Mouse (Mus musculus) kidney, embryonic 16.5 days (tissue): Measurements from ENCODE around the gene Serpina10. TPM values are rescaled to one million over a fixed set of nuclear protein-coding genes. Genes with fewer than 3 reads are reported as not detected.

Experiments used
- ATAC-seq: fragments of 200-750 bp; cut with Nextera tagmentation; 2 replicates; pipeline ENCODE4 v1.8.0; 2017; ENCODE audit warnings: moderate TSS enrichment; ENCODE audit not compliant: low FRiP score, low TSS enrichment
- H3K27ac ChIP-seq: fragments of 300-500 bp; sonication (generic); 2 replicates; pipeline ENCODE4 v1.5.1; 2014; ENCODE audit warnings: low read length
- H3K27me3 ChIP-seq: fragments of 300-500 bp; sonication (generic); 2 replicates; pipeline ENCODE4 v1.6.1; 2014; ENCODE audit warnings: low read length, control low read depth, mixed read lengths; ENCODE audit not compliant: insufficient read depth
- H3K36me3 ChIP-seq: fragments of 300-500 bp; sonication (generic); 2 replicates; pipeline ENCODE4 v1.6.1; 2014; ENCODE audit warnings: low read length, control low read depth, mixed read lengths; ENCODE audit not compliant: insufficient read depth
- H3K4me1 ChIP-seq: fragments of 300-500 bp; sonication (generic); 2 replicates; pipeline ENCODE4 v1.6.1; 2014; ENCODE audit warnings: low read length, control low read depth, mixed read lengths; ENCODE audit not compliant: insufficient read depth
- H3K4me2 ChIP-seq: fragments of 300-500 bp; sonication (generic); replicated peaks from 2 replicates; pipeline ENCODE4 v1.6.1; 2014; ENCODE audit warnings: low read depth, low read length
- H3K4me3 ChIP-seq: fragments of 300-500 bp; sonication (generic); 2 replicates; pipeline ENCODE4 v1.5.1; 2014; ENCODE audit warnings: mild to moderate bottlenecking, low read length
- H3K9ac ChIP-seq: fragments of 300-500 bp; sonication (generic); replicated peaks from 2 replicates; pipeline ENCODE4 v1.6.1; 2014; ENCODE audit warnings: low read length
- H3K9me3 ChIP-seq: fragments of 300-500 bp; sonication (generic); 2 replicates; pipeline ENCODE4 v1.6.1; 2016; ENCODE audit warnings: low read length, control low read depth
- WGBS: fragments of 180-500 bp; shearing (Covaris S2); extraction: QIAGEN DNeasy Blood & Tissue Kit; methylation state at CpG from one replicate; pipeline ENCODE4 v1.1.7; 2014; 5-methylcytosine and 5-hydroxymethylcytosine counted together
- polyA plus RNA-seq: library from polyadenylated mRNA; unstranded; fragments of >200 nt; fragmentation: Nextera tagmentation; extraction: Ambion mirVana; gene quantifications from 2 replicates; pipeline ENCODE4 v1.2.1, GENCODE M21; 2015

Serpina10 gene
- polyA plus RNA-seq, 1 experiment from 2014 or later, result 2.4 TPM

DNA sequence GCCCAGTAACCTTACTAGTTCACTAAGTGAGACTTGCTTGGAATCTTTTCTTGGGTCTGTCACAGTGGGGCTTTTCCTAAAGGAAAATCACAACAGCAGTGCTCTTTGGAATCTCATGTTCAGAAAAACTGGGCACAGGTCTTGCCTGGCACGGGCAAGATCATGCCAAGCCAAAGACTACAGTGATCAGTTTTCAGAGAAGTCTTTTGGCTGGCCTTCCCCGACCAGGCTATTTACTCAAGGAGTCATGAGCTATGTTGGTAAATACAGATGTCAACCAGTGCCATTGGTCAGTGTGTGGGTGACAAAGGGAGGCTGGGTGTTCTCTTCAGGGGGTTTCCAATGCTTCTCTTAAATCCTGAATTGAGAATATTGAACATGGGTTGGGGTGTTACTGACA, 27.9 kb upstream of the Serpina10 start:
- H3K4me2 ChIP-seq, result no peak overlapping the region
- H3K4me1 ChIP-seq, result no peaks in the 10 kb centered on the region
- no peak overlapping the region for H3K4me3 ChIP-seq
- ATAC-seq, result no peak
- no peaks in the 10 kb centered on the region for H3K36me3 ChIP-seq
- H3K27ac ChIP-seq, result no peak overlapping the region
- WGBS, result 90% methylated on average over 2 of the region's 2 CpGs
- H3K27me3 ChIP-seq, result no peaks in the 10 kb centered on the region
- H3K9ac ChIP-seq, result no peak overlapping the region
- H3K9me3 ChIP-seq, result no peaks in the 10 kb centered on the region

DNA sequence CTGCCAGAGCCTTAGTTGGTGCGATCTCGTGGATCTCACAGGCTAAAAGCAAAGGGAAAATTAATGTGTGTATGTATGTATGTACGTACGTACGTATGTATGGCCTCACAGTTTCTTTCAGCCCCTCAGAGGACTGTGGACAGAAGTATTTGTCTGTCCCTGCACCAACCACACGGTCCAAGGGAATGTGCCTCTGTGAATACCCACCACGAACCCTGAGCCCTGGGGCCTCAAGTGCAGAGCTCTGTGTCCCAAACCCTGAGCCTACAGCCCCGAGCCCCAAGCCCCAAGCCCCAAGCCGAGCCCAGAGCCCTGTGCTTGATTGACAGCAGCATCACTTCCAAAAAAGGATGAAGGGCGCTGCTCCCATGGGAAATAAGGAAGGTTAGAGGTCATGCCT, 26.7 kb upstream of the Serpina10 start:
- H3K4me1 ChIP-seq, result no peaks in the 10 kb centered on the region
- no peaks in the 10 kb centered on the region for H3K36me3 ChIP-seq
- no peaks in the 10 kb centered on the region for H3K9me3 ChIP-seq
- no peak overlapping the region for H3K4me2 ChIP-seq
- no peak for ATAC-seq
- no peak overlapping the region for H3K27ac ChIP-seq
- no peaks in the 10 kb centered on the region for H3K27me3 ChIP-seq
- H3K9ac ChIP-seq, result no peak overlapping the region
- H3K4me3 ChIP-seq, result no peak overlapping the region
- 84% methylated on average over 10 of the region's 10 CpGs for WGBS

DNA sequence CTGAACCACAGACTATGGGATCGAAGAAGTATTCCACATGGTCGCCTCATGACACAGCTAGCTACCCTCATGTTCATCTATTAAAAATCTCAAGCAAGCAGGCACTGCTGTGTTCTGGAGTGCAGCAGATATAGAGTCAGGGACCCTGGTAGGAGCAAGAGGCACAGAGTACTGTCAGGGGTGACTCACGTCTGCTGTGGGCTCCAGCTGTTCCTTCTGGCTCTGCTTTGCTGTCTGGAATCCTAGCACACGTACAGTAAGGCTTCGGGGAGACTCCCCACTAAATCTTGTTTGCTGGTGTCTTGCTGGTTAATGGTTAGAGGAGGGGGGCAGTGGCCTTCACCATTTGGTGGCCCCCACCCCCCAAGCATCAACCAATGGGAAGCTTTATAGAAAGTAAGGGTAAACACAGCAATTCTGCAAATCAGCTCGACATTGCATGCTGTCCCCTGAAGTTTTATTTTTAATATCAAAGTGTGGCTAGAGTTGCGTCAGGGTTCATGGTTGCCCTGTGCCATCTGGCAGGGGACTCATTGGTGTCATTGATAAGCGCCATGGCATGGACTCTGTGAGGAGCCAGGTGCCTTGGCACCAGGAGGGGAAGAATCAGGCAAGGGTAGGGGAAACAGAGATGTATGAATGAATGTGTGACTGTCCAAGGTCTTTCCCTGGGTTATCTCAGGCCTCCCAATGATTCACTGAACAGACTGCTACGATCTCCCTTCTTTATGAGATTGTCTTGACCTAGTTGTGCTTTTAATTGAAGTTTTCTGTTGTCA, 25.8 kb upstream of the Serpina10 start, which contains the start of gene Serpina6:
TSS of gene Serpina6 (minus strand) at position 365 of the 779 bp plus-strand sequence.
- no peak within 1 kb of the TSS for H3K27ac ChIP-seq
- no peaks in the 10 kb centered on the region for H3K36me3 ChIP-seq
- H3K4me3 ChIP-seq, result no peak within 1 kb of the TSS
- no peak for ATAC-seq
- WGBS, result 69% methylated on average over 9 of the region's 9 CpGs
- H3K27me3 ChIP-seq, result no peaks in the 10 kb centered on the region
- no peak within 1 kb of the TSS for H3K9ac ChIP-seq
- no peaks in the 10 kb centered on the region for H3K4me1 ChIP-seq
- H3K4me2 ChIP-seq, result no peak within 1 kb of the TSS
- H3K9me3 ChIP-seq, result no peaks in the 10 kb centered on the region

DNA sequence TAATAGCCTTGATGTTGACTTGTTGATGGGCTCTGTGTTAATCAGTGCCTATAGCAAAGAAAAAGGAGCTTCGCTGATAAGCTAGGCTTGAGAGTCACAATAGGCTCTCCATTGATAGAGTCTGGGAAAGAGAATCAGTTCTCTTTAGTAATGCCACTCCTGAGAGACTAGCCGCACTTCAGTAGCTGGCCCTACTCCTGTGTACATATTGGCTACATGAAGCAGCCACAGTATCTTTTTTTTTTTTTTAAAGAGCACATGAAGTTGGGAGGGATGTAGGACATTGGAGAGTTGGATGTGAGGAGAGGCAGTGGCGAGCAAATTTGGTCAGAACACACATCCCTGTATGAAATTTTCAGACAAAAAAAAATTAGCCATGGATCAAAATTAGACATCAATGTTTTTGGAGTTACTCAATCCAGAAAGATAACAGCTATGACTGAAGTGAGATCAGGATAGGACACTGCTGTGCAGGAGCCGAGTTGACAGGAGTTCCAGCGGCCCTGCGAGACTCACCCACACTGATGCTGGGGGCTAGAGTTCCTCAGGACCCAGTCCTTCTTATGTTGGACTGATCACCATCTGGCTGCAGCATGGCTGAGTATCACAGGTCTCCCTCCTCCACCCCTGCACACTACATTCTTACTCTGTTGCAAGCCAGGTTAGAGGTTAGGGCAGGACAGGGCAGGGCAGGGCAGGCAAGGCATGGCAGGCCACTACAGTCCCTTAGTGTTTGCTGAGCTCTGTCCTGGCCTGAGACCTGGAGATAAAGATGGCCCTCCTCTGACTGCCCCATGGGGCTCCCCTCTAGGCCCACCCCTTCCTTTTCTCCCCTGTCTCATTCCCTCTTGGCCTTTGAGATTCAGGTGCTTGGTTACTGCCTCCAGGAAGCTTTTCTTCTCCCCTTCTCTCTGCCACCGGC, 24.1 kb upstream of the Serpina10 start:
- no peak overlapping the region for H3K4me2 ChIP-seq
- H3K27ac ChIP-seq, result no peak overlapping the region
- 88% methylated on average over 7 of the region's 7 CpGs for WGBS
- H3K27me3 ChIP-seq, result no peaks in the 10 kb centered on the region
- no peak overlapping the region for H3K9ac ChIP-seq
- no peak overlapping the region for H3K4me3 ChIP-seq
- ATAC-seq, result no peak
- no peaks in the 10 kb centered on the region for H3K9me3 ChIP-seq
- no peaks in the 10 kb centered on the region for H3K4me1 ChIP-seq
- H3K36me3 ChIP-seq, result no peaks in the 10 kb centered on the region

DNA sequence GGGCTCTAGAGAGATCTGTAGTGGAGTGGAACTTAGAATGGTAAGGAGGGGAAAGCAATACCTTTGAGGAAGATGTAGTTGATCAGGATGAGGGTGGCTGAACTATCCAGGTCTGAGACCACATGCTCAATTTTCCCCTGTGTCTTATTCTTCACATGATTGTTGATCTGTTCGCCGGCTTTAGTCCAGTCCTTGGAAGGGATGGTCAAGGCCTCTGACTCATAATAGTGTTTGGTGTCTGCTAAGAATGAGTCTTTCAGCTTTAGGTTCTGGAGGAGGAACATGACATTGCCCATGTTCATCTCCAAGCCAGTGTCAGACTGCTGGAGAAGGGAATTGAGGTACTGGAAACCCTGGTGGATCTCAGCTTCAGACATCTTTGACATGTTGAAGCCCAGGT, 22.6 kb upstream of the Serpina10 start:
- Histone ChIP-seq H3K4me1 (no peaks in the 10 kb centered on the region), H3K27me3 (no peaks in the 10 kb centered on the region), H3K9ac (no peak overlapping the region), H3K27ac (no peak overlapping the region), H3K4me3 (no peak overlapping the region), H3K4me2 (no peak overlapping the region), H3K36me3 (no peaks in the 10 kb centered on the region), H3K9me3 (no peaks in the 10 kb centered on the region)
- 100% methylated on average over 2 of the region's 2 CpGs for WGBS
- no peak for ATAC-seq

DNA sequence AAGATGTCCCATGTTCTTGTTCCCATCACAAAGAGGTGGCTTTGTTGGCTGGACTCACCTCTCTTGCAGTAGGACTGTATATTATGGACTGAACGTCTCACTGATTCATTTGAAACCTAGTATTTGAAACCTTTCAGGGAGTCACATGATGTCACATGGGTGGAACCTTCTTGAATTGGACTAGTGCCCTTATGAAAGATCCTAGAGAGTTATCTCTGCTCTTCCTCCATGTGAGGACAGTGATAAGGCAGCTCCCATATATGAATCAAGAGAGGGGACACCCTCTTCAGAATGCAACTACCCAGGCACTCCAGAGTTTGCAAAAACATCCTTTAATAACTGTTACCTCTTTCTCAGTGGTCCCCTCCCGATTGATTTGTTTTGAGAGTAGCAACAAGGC, 15.1 kb upstream of the Serpina10 start:
- H3K27me3 ChIP-seq, result no peaks in the 10 kb centered on the region
- 64% methylated on average over 2 of the region's 2 CpGs for WGBS
- H3K27ac ChIP-seq, result no peak overlapping the region
- no peaks in the 10 kb centered on the region for H3K4me1 ChIP-seq
- H3K9ac ChIP-seq, result no peak overlapping the region
- no peak overlapping the region for H3K4me3 ChIP-seq
- ATAC-seq, result no peak
- no peak overlapping the region for H3K4me2 ChIP-seq
- no peaks in the 10 kb centered on the region for H3K9me3 ChIP-seq
- no peaks in the 10 kb centered on the region for H3K36me3 ChIP-seq

DNA sequence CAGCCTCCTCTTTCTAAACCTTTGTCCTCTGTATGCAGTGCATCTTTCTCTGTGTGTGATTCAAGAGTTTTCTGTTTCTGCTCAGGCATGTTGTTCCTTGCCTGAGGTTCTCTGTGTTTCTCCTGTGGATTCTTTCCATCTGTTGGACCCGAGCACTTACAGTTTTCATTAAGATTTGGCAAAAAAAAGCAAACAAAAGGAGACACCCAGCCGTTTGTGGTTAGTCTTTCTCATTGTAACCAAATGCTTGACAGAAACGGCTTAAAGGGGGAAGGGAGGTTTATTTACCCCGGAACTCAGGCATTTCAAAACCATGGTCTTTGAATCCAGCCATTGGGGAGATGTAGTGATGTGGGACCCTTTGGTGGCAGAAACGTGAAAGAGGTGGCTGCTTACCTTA, 13.4 kb upstream of the Serpina10 start:
- Histone ChIP-seq H3K4me2 (no peak overlapping the region), H3K4me3 (no peak overlapping the region)
- whole genome bisulfite sequencing, result 42% methylated on average over 5 of the region's 5 CpGs

DNA sequence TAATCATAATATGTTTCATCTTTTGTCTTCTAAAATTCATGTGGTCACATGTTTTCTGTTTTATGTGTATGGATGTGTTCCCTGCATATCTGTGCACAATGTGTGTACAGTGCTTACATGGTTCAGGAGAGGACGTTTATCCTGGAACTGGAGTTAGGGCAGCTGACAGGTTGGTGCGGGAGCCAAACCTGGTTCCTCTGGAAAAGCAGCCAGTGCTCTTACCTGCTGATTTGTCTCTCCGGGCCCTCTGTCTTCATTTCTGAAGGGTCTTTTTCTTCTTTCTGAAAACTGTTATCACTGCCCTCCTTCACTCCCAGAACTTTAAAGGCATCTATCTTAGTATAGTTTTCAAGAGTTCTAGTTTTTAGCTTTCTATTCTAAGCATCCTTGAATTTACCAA, 12.6 kb upstream of the Serpina10 start:
- Histone ChIP-seq H3K4me1 (no peaks in the 10 kb centered on the region), H3K4me3 (no peak overlapping the region), H3K4me2 (no peak overlapping the region), H3K27me3 (no peaks in the 10 kb centered on the region), H3K9ac (no peak overlapping the region), H3K9me3 (no peaks in the 10 kb centered on the region), H3K36me3 (no peaks in the 10 kb centered on the region), H3K27ac (no peak overlapping the region)
- no peak for ATAC-seq
- WGBS, result 88% methylated on average over 3 of the region's 3 CpGs

More for the DNA sequence above, 13.4 kb upstream of the Serpina10 start:
- Histone ChIP-seq H3K27ac (no peak overlapping the region), H3K4me1 (no peaks in the 10 kb centered on the region), H3K9ac (no peak overlapping the region), H3K36me3 (no peaks in the 10 kb centered on the region), H3K27me3 (no peaks in the 10 kb centered on the region), H3K9me3 (no peaks in the 10 kb centered on the region)
- no peak for ATAC-seq

DNA sequence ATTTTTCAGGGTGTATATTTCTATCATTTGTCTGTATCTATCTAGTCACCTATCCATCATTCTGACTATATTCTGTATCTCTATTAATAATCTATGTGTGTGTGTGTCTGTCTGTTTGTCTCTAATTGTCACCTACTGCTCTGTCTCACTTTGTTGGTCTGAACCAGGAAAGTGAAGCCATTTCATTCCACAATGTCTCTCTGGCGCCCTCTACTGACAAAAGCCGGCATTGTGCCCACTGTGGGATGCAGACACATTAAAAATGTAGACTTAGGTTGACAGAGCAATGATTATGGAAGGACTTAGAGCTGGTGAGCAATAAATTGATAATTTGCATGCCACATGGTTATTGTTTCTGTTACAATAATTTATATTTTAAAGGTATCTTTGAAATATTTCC, 12.1 kb upstream of the Serpina10 start:
- Histone ChIP-seq H3K27ac (no peak overlapping the region), H3K9ac (no peak overlapping the region), H3K4me2 (no peak overlapping the region), H3K4me3 (no peak overlapping the region), H3K9me3 (no peaks in the 10 kb centered on the region), H3K36me3 (no peaks in the 10 kb centered on the region), H3K27me3 (no peaks in the 10 kb centered on the region), H3K4me1 (no peaks in the 10 kb centered on the region)
- 0% methylated on average over 2 of the region's 2 CpGs for WGBS
- peak; percentile 51; the same call in 1 of the 2 replicates for ATAC-seq

DNA sequence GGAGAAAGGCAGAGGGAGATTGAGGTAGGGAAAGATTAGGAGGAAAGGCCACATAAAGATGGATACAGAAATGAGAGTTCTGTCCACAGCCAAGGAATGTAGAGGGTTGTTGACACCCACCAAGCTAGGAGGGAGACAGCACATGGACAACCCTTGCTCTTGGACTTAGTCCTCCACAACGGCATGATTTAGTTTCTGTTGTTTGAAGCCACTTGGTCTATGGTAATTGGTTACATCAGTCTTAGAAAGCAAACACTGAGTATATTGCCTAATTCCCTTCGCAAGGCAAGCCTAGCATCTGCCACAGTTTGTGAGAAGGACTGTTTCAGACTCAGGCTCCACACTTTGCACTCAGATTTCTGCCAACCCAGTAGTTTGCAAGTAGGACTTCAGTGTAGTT, 4.6 kb upstream of the Serpina10 start:
- ATAC-seq, result no peak
- no peaks in the 10 kb centered on the region for H3K36me3 ChIP-seq
- no peak overlapping the region for H3K27ac ChIP-seq
- no peak overlapping the region for H3K4me2 ChIP-seq
- 88% methylated on average over 2 of the region's 2 CpGs for WGBS
- H3K27me3 ChIP-seq, result no peaks in the 10 kb centered on the region
- H3K9ac ChIP-seq, result no peak overlapping the region
- no peaks in the 10 kb centered on the region for H3K9me3 ChIP-seq
- H3K4me3 ChIP-seq, result no peak overlapping the region
- H3K4me1 ChIP-seq, result no peaks in the 10 kb centered on the region
